Mouse (Mus musculus): ENCODE data around the gene Diexf. TPM values are rescaled to one million over a fixed set of nuclear protein-coding genes. Genes with fewer than 3 reads are reported as not detected.

Diexf gene
- total RNA-seq, 1 experiment, result 25.6 TPM

GRCm38 (mm10) chr1:193169856-193170255, 39.8 kb upstream of the Diexf start:
- TF ChIP-seq HCFC1 (IDR thresholded peaks at IDR 0.05; ENCODE audit: borderline replicate concordance, insufficient read depth, low read length) (no peak), ZNF384 (IDR thresholded peaks at IDR 0.05; ENCODE audit: low read depth, low read length) (no peak), MAFK (IDR thresholded peaks at IDR 0.05; ENCODE audit: insufficient read depth, low read depth, low read length) (no peak), ZC3H11A (IDR thresholded peaks at IDR 0.05; ENCODE audit: borderline replicate concordance, low read depth, low read length) (no peak), CHD2 (IDR thresholded peaks at IDR 0.05; ENCODE audit: low read depth, low read length) (no peak)
- in situ Hi-C loops (cut with MboI; ENCODE audit: low sequenced_read_pairs in 2 of 2, unreplicated experiment in 2 of 2), result no loop called here
- Histone ChIP-seq H3K4me3 (ENCODE audit: insufficient read depth in 1 of 2, low read depth in 1 of 2, low read length in 2 of 2, poor library complexity in 1 of 2, severe bottlenecking in 1 of 2) (no peak overlapping the region), H3K4me1 (ENCODE audit: control insufficient read depth in 2 of 2, insufficient read depth in 2 of 2, low read length in 2 of 2, poor library complexity in 1 of 2) (peaks cover 0 to 2% of the 10 kb centered on the region in 2 experiments; a peak in 2 of 4 replicates), H3K27ac (ENCODE audit: insufficient read depth, low read depth, low read length, poor library complexity, severe bottlenecking) (no peak overlapping the region), H3K36me3 (ENCODE audit: control insufficient read depth, insufficient read depth, low read length, poor library complexity, severe bottlenecking) (no peaks in the 10 kb centered on the region), H3K9ac (ENCODE audit: insufficient read depth, low read depth, low read length, poor library complexity, severe bottlenecking) (no peak overlapping the region), H3K9me3 (ENCODE audit: control insufficient read depth, insufficient read depth, low read depth, low read length) (no peaks in the 10 kb centered on the region)
- DNase-seq (ENCODE audit: low read depth, low spot score), result no peak

- no peak for TF ChIP-seq MAFK (IDR thresholded peaks at IDR 0.05; ENCODE audit: insufficient read depth, low read depth, low read length)
- TF ChIP-seq HCFC1 (IDR thresholded peaks at IDR 0.05; ENCODE audit: borderline replicate concordance, insufficient read depth, low read length), result no peak
- no peak for TF ChIP-seq ZC3H11A (IDR thresholded peaks at IDR 0.05; ENCODE audit: borderline replicate concordance, low read depth, low read length)
- TF ChIP-seq ZNF384 (IDR thresholded peaks at IDR 0.05; ENCODE audit: low read depth, low read length), result no peak
- TF ChIP-seq CHD2 (IDR thresholded peaks at IDR 0.05; ENCODE audit: low read depth, low read length), result no peak
- no peaks in the 10 kb centered on the region for H3K9me3 ChIP-seq (ENCODE audit: control insufficient read depth, insufficient read depth, low read depth, low read length)
- in situ Hi-C loops (cut with MboI; ENCODE audit: low sequenced_read_pairs in 2 of 2, unreplicated experiment in 2 of 2), result no loop called here
These were observed 39.2 kb upstream of the Diexf start for GRCm38 (mm10) chr1:193169228-193169627.

GRCm38 (mm10) chr1:193167746-193168145, 37.7 kb upstream of the Diexf start, which contains the start of gene A130010J15Rik:
TSS of gene A130010J15Rik (plus strand) at chr1:193168046.
- DNase-seq (ENCODE audit: low read depth, low spot score), result no peak
- H3K4me3 ChIP-seq (ENCODE audit: insufficient read depth in 1 of 2, low read depth in 1 of 2, low read length in 2 of 2, poor library complexity in 1 of 2, severe bottlenecking in 1 of 2), result no peak within 1 kb of the TSS
- no peak within 1 kb of the TSS for H3K9ac ChIP-seq (ENCODE audit: insufficient read depth, low read depth, low read length, poor library complexity, severe bottlenecking)
- no peaks in the 10 kb centered on the region for H3K36me3 ChIP-seq (ENCODE audit: control insufficient read depth, insufficient read depth, low read length, poor library complexity, severe bottlenecking)
- in situ Hi-C loops (cut with MboI; ENCODE audit: low sequenced_read_pairs in 2 of 2, unreplicated experiment in 2 of 2), result no loop called here
- no peaks in the 10 kb centered on the region for H3K4me1 ChIP-seq (ENCODE audit: control insufficient read depth in 2 of 2, insufficient read depth in 2 of 2, low read length in 2 of 2, poor library complexity in 1 of 2)
- TF ChIP-seq ZNF384 (IDR thresholded peaks at IDR 0.05; ENCODE audit: low read depth, low read length), result no peak
- no peak for TF ChIP-seq ZC3H11A (IDR thresholded peaks at IDR 0.05; ENCODE audit: borderline replicate concordance, low read depth, low read length)
- TF ChIP-seq CHD2 (IDR thresholded peaks at IDR 0.05; ENCODE audit: low read depth, low read length), result no peak
- no peak for TF ChIP-seq HCFC1 (IDR thresholded peaks at IDR 0.05; ENCODE audit: borderline replicate concordance, insufficient read depth, low read length)
- no peak for TF ChIP-seq MAFK (IDR thresholded peaks at IDR 0.05; ENCODE audit: insufficient read depth, low read depth, low read length)
- H3K27ac ChIP-seq (ENCODE audit: insufficient read depth, low read depth, low read length, poor library complexity, severe bottlenecking), result no peak within 1 kb of the TSS
- H3K9me3 ChIP-seq (ENCODE audit: control insufficient read depth, insufficient read depth, low read depth, low read length), result no peaks in the 10 kb centered on the region

More at GRCm38 (mm10) chr1:193169228-193169627, 39.2 kb upstream of the Diexf start:
- H3K36me3 ChIP-seq (ENCODE audit: control insufficient read depth, insufficient read depth, low read length, poor library complexity, severe bottlenecking), result no peaks in the 10 kb centered on the region
- no peak overlapping the region for H3K4me3 ChIP-seq (ENCODE audit: insufficient read depth in 1 of 2, low read depth in 1 of 2, low read length in 2 of 2, poor library complexity in 1 of 2, severe bottlenecking in 1 of 2)
- DNase-seq (ENCODE audit: low read depth, low spot score), result no peak
- peaks cover 0 to 2% of the 10 kb centered on the region in 2 experiments; a peak in 1 of 4 replicates for H3K4me1 ChIP-seq (ENCODE audit: control insufficient read depth in 2 of 2, insufficient read depth in 2 of 2, low read length in 2 of 2, poor library complexity in 1 of 2)
- H3K27ac ChIP-seq (ENCODE audit: insufficient read depth, low read depth, low read length, poor library complexity, severe bottlenecking), result no peak overlapping the region
- H3K9ac ChIP-seq (ENCODE audit: insufficient read depth, low read depth, low read length, poor library complexity, severe bottlenecking), result no peak overlapping the region

- in situ Hi-C loops (cut with MboI; ENCODE audit: low sequenced_read_pairs in 2 of 2, unreplicated experiment in 2 of 2), result no loop called here
- Histone ChIP-seq H3K27ac (ENCODE audit: insufficient read depth, low read depth, low read length, poor library complexity, severe bottlenecking) (no peak overlapping the region), H3K4me1 (ENCODE audit: control insufficient read depth in 2 of 2, insufficient read depth in 2 of 2, low read length in 2 of 2, poor library complexity in 1 of 2) (peaks cover 0 to 3% of the 10 kb centered on the region in 2 experiments; a peak in 2 of 4 replicates)
These were observed 30.4 kb upstream of the Diexf start for GRCm38 (mm10) chr1:193160317-193161032.

More at GRCm38 (mm10) chr1:193160317-193161032, 30.4 kb upstream of the Diexf start:
- TF ChIP-seq CHD2 (IDR thresholded peaks at IDR 0.05; ENCODE audit: low read depth, low read length) (no peak), HCFC1 (IDR thresholded peaks at IDR 0.05; ENCODE audit: borderline replicate concordance, insufficient read depth, low read length) (no peak), MAFK (IDR thresholded peaks at IDR 0.05; ENCODE audit: insufficient read depth, low read depth, low read length) (no peak), ZNF384 (IDR thresholded peaks at IDR 0.05; ENCODE audit: low read depth, low read length) (no peak), ZC3H11A (IDR thresholded peaks at IDR 0.05; ENCODE audit: borderline replicate concordance, low read depth, low read length) (no peak)
- no peak overlapping the region for H3K9ac ChIP-seq (ENCODE audit: insufficient read depth, low read depth, low read length, poor library complexity, severe bottlenecking)
- no peak overlapping the region for H3K4me3 ChIP-seq (ENCODE audit: insufficient read depth in 1 of 2, low read depth in 1 of 2, low read length in 2 of 2, poor library complexity in 1 of 2, severe bottlenecking in 1 of 2)
- peak; percentile 69 for DNase-seq (ENCODE audit: low read depth, low spot score)
- no peaks in the 10 kb centered on the region for H3K36me3 ChIP-seq (ENCODE audit: control insufficient read depth, insufficient read depth, low read length, poor library complexity, severe bottlenecking)
- no peaks in the 10 kb centered on the region for H3K9me3 ChIP-seq (ENCODE audit: control insufficient read depth, insufficient read depth, low read depth, low read length)
